Mouse (Mus musculus) retina, adult 2 months (tissue): Measurements from ENCODE around the gene Rtl8a.
"Not testable (repeated sequence)": the region's sequence is repeated elsewhere in the genome, so short reads cannot be mapped to it uniquely, and the experiment has no call there.

Source experiments
- DNase-seq: peaks from one replicate; pipeline ENCODE4 v3.0.0-alpha.2; 2012; ENCODE audit warnings: low read depth, low spot score

Gene Rtl8a

DNA sequence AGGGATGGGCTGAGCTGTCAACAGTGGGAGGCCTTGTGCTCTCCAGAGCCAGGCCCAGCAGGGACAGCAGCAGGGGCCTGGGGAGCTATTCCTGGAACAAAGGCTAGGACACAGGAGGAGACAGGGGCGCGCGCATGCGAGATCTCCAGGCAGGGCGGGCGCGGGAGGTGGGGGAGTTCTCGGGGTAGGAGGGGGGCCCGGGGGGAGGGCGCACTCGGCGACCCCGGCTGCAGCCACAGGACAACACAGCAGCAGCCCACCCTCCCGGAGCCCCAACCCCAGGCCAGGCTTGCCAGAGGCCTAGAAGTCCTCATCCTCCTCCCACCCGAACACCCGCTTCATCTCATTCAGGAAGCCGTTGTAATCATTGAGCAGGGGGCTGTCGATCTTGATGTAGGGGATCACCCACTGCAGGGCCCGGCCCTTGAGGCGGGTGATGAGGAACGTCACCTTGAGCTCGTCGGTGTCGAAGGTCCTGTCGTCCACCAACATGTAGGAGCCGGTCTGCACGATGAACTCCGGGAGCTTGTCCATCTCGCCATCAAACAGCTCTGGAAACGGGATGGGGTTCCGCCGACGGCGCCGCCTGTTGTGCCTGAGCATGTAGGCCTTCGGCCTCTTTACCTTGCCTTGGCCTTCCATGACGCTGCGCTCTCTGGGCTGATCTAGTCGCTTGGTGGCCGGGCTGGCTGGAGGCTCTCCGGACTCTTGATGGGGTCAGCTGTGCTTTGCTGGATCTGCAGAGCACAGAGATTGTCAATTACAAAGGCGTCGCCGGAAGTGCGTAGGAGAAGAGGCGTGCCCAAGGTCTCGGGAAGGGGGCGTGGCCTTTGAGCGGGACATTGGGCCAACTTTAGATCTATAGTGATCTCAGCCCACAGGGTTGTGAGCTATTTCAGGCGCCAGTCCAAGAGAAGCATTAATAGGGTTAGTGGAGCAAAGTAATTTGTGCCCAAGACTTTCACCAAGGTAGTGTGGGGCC, at the start of gene Rtl8a:
TSS of gene Rtl8a (minus strand) at position 703 of the 982 bp plus-strand sequence.
- peak; percentile 72 for DNase-seq

DNA sequence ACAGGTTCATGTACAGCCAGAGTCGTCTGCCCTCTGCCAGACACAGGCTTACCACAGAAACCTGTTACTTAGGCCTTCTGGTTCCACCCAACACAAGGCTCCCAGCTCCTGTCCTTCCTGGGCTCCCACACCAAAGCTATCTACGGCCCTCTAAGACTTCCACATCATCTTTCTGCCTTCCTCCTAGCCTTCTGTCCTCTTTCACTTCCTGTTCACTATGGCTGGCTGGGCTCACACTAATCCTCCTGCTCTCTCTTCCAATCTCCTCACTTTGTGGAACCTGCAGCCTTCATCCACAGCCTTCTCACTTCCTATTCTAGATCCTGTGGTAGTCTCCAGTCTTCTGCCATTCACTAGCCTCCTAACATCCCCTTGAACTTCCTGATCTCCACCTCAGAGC, 49.7 kb upstream of the Rtl8a start:
- no peak for DNase-seq

DNA sequence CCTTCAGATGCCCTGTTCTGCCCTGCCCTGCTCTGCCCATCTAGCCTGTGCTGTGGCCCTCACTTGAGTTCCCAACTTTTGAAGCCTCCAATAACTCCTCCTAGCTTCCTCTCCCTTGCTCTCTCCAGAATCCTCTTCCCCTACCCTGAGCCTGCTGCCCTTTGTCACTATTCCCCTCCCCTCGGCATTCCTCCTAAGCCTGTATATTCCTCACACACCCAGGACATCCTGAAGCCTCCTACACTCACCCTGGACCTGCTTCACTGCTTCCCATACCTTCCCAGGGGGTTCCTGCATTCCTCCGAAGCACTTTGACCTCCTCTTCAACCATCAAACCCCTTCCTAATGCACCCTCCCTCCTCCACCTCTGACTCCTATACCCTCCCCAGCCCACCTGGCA, 48.6 kb upstream of the Rtl8a start:
- DNase-seq, result no peak

DNA sequence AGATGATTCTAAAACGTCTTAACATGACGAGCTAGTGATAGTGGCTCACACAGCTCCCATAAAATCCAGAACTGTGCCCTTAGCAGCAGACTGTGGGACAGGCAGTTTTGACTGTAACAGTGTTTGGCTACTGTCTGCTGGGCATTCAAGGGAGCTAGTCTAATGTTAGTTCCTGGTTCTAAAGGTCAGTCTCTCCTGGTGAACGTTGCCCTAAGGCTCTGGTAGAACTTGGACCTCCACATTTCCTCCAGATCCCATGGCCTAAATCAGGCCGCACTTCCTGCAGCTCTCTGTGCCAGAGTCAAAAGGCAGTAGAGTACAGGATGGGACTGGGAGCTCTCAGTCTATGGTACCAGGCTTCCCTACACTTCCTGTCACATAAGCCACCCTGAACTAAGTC, 41.2 kb upstream of the Rtl8a start:
- DNase-seq, result not testable (repeated sequence)

DNA sequence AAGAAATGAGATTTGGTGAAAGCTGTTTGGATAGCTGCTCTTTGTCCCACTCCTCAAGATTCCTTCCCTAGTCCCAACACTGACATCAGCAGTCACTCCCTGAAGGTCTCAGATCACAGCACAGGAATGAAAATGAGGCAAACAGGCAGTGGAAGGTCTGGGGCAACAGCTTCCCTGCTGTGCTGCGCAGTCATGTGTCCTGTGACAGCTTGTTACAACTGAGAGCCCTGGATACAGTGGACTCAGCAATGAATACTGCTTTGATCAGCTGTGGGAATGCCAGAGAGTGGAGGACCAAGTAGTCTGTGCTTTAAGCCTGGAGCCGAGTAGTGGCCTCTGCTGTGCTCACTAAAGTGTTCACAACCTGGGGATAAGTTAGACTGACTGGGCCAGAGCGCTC, 39.2 kb upstream of the Rtl8a start:
- not testable (repeated sequence) for DNase-seq

DNA sequence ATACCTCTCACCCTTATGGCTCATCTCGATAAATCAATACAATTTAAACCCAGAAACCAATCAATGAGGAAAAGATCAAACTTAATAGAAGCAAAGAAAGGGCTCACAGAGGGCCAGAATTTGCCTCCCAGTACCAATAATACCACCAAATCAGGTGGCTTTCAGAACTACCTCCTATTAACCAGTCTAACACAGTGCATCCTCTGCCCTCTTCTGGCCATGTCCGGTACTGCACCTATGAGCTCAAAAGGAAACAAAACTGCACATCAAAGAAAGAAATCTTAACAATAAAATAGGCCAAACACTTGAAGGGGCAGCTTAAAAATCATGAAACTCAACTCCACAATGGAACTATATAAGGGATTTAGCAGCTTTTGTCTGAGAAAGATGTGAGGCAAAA, 33.5 kb upstream of the Rtl8a start:
- DNase-seq, result not testable (repeated sequence)

DNA sequence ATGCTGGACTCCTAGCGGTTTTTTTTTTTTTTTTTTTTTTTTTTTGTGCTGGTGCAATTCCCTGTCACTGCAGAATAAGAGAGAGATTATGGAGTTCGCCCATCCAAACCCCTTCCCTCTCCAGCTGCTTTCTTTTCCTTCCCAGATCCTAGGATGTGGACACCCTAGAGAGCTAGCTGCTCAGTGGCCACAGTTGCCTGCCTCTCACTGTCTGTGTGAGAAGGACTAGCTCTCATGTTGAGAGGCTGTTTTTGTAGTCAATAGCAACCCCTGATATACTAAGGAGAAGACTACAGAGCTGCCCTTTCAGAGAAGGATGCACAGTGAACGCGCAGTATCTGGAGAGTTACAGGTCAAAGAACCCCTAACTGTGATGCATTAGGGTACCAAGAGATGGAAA, 27.2 kb upstream of the Rtl8a start:
- not testable (repeated sequence) for DNase-seq

- DNase-seq, result peak; percentile 76
Measured at GRCm38 (mm10) chrX:53670294-53670693, 26.8 kb upstream of the Rtl8a start, which contains the start of gene Rtl8b. TSS of gene Rtl8b (minus strand) at chrX:53670408.

GRCm38 (mm10) chrX:53669557-53670270, 26.2 kb upstream of the Rtl8a start:
- DNase-seq, result not testable (repeated sequence)

- DNase-seq, result not testable (repeated sequence)
Measured at GRCm38 (mm10) chrX:53652917-53653316, 9.4 kb upstream of the Rtl8a start.

DNA sequence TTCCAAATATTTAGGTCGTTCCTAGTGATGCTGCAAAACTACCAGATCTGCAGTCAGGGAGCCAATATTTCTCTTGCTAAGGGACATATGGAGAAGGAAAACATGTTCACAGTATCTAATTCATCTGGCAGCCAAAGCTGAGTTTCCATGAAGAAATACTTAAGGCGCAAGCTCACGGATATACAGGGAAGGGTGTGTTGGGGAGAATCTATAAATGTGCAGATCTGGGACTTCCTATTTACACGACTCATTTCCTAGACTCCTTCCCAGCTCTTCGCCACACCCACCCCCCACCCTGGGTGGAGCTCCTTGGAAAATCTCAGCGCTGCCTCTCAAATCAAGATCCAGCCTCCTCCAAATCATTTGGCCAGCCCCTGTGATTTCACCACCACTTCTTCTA, 2.4 kb upstream of the Rtl8a start:
- no peak for DNase-seq

DNA sequence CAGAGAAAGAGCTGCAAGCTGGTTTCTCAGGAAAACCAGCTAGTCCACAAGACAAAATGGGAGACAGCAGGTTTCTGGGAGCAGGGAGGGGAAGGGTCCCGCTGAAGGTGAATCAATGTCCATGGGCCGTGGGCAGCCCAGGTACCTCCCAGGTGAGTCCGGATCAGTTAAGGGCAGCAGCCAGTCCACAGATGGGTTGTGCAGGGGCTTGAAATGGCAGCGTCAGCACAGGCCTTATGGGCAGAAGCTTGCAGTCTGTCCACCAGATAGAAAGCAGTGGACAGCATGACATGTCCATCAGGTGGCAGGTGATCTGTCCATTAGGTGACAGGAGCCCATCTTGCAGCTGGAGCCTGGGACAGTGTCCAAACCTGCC, 890 bp downstream of the Rtl8a start:
- not testable (repeated sequence) for DNase-seq

- not testable (repeated sequence) for DNase-seq
Measured at GRCm38 (mm10) chrX:53638107-53638506, 5.4 kb downstream of the Rtl8a start.

- not testable (repeated sequence) for DNase-seq
Measured at GRCm38 (mm10) chrX:53611395-53611794, 32.1 kb downstream of the Rtl8a start.

- no peak for DNase-seq
Measured at GRCm38 (mm10) chrX:53610571-53610970, 32.9 kb downstream of the Rtl8a start.

DNA sequence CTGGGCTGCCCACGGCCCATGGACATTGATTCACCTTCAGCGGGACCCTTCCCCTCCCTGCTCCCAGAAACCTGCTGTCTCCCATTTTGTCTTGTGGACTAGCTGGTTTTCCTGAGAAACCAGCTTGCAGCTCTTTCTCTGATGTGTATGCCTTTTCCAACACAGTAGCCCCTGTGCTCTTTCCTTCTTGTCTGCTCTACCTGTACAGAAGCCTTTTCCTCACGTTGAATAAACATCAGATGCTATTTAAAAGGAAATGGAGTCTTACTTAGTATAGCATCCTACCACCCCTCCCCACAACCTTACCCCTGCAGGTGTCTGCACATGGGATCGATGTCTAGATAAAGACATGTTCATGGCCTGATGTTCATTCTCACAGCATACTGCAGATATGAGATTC, 34.6 kb downstream of the Rtl8a start, which contains the start of gene Gm14597:
TSS of gene Gm14597 (minus strand) at position 101 of the 400 bp plus-strand sequence.
- DNase-seq, result not testable (repeated sequence)

DNA sequence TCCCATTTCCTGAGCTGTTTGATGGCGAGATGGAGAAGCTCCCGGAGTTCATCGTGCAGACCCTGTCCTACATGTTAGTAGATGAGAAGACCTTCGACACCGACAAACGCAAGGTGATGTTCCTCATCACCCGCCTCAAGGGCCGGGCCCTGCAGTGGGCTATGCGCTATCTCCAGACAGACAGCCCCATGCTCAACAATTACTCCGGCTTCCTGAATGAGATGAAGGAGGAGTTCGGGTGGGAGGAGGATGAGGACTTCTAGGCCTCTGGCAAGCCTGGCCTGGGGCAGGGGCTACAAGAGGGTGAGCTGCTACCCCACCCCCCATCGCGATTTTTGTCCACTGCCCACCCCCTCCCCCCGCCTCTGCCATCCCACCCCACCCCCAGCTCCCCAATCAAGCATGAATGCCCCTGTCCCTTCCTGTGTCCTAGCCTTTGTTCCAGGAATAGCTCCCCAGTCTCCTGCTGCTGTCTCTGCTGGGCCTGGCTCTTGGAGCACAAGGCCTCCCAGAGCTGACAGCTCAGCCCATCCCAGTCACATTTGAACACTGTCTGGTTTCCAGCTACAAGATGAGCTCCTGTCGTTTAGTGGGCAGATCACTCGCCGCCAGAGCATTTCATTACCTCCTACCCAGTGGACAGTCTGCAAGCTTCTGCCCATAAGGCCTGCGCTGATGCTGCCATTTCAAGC, 35.2 kb downstream of the Rtl8a start:
- no peak for DNase-seq

GRCm38 (mm10) chrX:53607242-53608121, 36.0 kb downstream of the Rtl8a start, which contains the start of gene Rtl8c:
TSS of gene Rtl8c (plus strand) at chrX:53608032.
- DNase-seq, result no peak

- not testable (repeated sequence) for DNase-seq
Measured at GRCm38 (mm10) chrX:53606176-53606575, 37.3 kb downstream of the Rtl8a start.

- DNase-seq, result not testable (repeated sequence)
Measured at GRCm38 (mm10) chrX:53599993-53600392, 43.5 kb downstream of the Rtl8a start.
